Mouse (Mus musculus): ENCODE data around the gene Polr3gl. TPM values are rescaled to one million over a fixed set of nuclear protein-coding genes. Genes with fewer than 3 reads are reported as not detected.

Polr3gl gene
- polyA plus RNA-seq, 1 experiment = 15.4 TPM

DNA sequence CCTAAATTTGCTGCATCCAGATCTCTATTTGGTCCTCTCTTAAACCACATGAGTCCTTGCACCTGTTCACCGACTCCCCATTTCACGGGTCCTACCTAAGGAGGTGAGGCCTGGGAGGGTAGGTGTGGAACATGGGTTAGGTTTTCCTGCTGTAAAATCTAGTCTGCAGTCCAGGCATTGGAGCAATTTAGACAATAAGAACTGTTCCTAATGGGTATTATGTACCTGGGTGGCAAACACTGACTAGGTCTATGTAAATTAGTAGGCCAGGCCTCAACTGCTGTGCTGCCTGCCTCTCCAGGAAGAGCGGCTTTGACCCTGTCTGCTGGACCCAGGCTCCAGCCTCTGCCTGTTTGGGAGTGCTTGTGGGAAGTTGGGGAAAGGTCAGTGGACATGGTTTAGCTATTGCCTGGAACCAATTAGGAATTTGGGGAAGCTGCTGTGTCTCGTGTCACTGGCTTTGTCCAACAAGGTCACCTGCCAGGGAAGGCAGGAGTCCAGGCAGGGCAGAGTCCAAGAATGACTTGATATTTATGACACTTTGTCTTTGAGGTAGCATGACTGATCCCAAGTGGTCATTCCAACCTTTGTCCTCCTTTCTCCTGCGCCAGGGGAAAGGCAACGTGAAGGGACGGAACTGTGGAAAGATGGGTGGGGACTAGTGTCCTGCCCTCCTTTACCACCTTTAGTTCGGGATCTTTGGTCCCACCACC lies 18.6 kb downstream of the Polr3gl start:
- Histone ChIP-seq H3K27me3 (replicated peaks) (no peaks in the 10 kb centered on the region), H3K4me3 (replicated peaks) (no peak overlapping the region), H3K36me3 (replicated peaks; ENCODE audit: low read length) (peaks cover 11% of the 10 kb centered on the region), H3K9me3 (no peaks in the 10 kb centered on the region), H3K4me1 (peaks cover 71% of the 10 kb centered on the region)
- TF ChIP-seq GATA1 (IDR thresholded peaks at IDR 0.05; ENCODE audit: borderline replicate concordance, low read length) (no peak), FLI1 (IDR thresholded peaks at IDR 0.05; ENCODE audit: low read length) (no peak)

DNA sequence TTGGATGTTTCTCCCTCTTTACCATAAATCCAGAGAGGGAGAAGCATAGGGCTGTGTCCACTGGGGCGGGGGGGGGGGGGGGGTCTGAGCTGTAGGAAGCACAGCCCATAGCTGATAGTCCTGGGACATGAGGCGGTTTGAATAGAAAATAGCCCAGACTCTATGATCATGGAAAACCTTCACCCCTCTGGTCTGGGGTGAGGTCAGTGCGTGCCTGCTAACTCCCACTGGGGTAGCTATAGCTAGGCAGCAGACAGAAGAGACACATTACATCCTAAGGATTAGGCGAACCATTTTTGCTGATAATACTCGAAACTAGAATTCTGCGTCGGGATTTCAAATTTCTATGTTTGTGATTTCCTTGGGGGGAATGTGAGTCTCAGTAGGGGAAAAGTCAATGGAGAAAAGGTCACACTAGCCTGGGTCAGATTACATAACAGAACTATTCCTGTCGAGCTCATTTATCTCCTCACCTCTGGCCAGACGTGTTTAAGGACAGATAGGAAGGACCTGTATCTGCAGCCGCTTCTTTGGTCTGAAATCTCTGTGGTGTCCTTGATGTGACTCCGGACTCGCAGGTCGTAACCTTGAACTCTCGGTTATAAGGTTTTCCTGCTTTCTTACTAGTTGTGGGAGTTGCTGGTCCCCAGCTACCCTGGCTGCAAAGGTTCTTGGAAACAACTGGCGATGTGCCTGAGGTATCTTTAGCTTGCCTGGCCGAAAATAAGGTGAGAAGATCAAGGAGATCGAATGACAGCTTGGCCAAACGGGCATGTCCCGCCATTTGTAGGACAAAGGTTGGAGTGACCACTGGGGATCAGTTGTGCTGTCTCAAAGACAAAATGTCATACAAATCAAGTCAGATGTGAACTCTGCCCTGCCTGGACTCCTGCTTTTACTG lies 20.1 kb downstream of the Polr3gl start:
- Histone ChIP-seq H3K36me3 (replicated peaks; ENCODE audit: low read length) (peaks cover 5% of the 10 kb centered on the region), H3K9me3 (no peaks in the 10 kb centered on the region), H3K4me3 (replicated peaks) (no peak overlapping the region), H3K27me3 (replicated peaks) (peaks cover 6% of the 10 kb centered on the region), H3K4me1 (peaks cover 66% of the 10 kb centered on the region)
- no peak for TF ChIP-seq FLI1 (IDR thresholded peaks at IDR 0.05; ENCODE audit: low read length)
- TF ChIP-seq GATA1 (IDR thresholded peaks at IDR 0.05; ENCODE audit: borderline replicate concordance, low read length) = no peak

DNA sequence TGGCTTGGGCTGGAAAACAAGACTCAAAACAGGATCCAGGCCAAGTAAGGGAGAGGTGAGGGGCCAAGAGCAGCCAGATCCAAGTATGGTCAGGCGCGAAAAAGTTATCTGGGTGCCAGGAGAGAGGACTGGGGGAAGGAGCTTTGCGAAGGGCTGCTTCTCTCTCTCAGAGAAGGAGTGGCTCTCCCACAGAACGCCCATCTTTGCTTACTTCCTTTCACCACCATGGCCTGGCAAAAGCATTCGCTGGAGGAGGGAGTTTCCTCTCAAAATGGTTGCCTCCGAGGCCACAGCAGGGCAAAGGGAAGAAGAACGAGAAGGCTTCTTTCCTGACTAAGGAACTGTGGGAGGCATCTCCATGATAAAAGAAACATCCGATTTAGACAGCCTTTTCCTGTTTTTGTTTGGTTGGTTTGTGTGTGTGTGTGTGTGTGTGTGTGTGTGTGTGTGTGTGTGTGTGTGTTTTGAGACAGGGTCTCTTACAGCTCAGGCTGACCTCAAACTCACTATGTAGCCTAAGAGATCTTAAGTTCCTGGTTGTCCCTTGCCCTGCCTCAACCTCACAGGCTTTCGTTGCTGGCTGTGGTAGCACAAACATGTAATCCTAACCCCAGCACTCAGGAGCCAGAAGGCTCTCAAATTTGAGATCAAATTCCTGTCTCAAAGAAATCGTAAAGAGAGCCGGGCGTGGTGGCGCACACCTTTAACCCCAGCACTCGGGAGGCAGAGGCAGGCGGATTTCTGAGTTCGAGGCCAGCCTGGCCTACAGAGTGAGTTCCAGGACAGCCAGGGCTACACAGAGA lies 21.9 kb downstream of the Polr3gl start:
- no peak overlapping the region for H3K4me3 ChIP-seq (replicated peaks)
- H3K4me1 ChIP-seq = peaks cover 57% of the 10 kb centered on the region
- H3K36me3 ChIP-seq (replicated peaks; ENCODE audit: low read length) = no peaks in the 10 kb centered on the region
- peaks cover 8% of the 10 kb centered on the region for H3K27me3 ChIP-seq (replicated peaks)
- H3K9me3 ChIP-seq = no peaks in the 10 kb centered on the region
- TF ChIP-seq FLI1 (IDR thresholded peaks at IDR 0.05; ENCODE audit: low read length) (no peak), GATA1 (IDR thresholded peaks at IDR 0.05; ENCODE audit: borderline replicate concordance, low read length) (no peak)

DNA sequence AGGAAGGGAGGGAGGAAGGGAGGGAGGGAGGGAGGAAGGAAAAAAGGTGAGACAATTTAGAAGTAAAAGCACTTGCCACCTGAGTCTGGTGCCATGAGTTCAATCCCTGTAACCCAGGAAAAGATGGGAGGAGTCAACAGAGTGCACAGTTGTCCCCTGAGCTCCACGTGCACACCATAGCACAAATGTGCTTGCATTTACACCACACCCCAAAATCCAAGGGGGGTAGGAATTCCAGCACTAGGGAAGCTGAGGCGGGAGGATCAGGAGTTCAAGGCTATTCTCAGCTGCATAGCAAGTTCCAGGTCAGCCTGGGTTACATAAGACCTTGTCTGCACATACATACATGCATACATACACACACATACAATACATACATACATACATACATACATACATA lies 22.6 kb downstream of the Polr3gl start:
- Histone ChIP-seq H3K4me1 (peaks cover 56% of the 10 kb centered on the region), H3K27me3 (replicated peaks) (peaks cover 8% of the 10 kb centered on the region), H3K36me3 (replicated peaks; ENCODE audit: low read length) (no peaks in the 10 kb centered on the region), H3K4me3 (replicated peaks) (no peak overlapping the region), H3K9me3 (peaks cover 3% of the 10 kb centered on the region; the same call in 1 of the 2 replicates)
- no peak for TF ChIP-seq FLI1 (IDR thresholded peaks at IDR 0.05; ENCODE audit: low read length)

DNA sequence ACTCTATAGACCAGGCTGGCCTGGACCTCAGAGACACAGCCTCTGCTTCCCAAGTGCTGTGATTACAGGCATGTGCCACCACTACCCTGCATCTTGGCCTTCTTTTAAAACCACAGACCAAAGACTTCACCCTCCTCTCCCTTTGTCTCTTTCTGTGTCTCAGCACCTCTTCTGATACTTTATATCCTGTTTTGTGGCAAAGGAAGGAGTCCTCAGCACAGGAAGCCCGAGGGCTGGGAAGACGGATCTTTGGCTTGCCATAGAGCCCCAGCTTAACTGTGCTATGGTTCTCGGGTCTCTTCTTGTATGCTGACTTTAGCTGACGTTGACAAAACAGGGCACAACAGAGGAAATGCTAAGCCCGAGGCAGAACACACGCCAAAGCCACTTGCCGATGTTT lies 23.3 kb downstream of the Polr3gl start:
- no peaks in the 10 kb centered on the region for H3K36me3 ChIP-seq (replicated peaks; ENCODE audit: low read length)
- H3K27me3 ChIP-seq (replicated peaks) = peaks cover 8% of the 10 kb centered on the region
- peak overlapping the region; percentile 14 for H3K4me3 ChIP-seq (replicated peaks)
- peaks cover 4% of the 10 kb centered on the region; the same call in 1 of the 2 replicates for H3K9me3 ChIP-seq
- TF ChIP-seq FLI1 (IDR thresholded peaks at IDR 0.05; ENCODE audit: low read length) = no peak
- no peak for TF ChIP-seq GATA1 (IDR thresholded peaks at IDR 0.05; ENCODE audit: borderline replicate concordance, low read length)
- H3K4me1 ChIP-seq = peaks cover 55% of the 10 kb centered on the region

DNA sequence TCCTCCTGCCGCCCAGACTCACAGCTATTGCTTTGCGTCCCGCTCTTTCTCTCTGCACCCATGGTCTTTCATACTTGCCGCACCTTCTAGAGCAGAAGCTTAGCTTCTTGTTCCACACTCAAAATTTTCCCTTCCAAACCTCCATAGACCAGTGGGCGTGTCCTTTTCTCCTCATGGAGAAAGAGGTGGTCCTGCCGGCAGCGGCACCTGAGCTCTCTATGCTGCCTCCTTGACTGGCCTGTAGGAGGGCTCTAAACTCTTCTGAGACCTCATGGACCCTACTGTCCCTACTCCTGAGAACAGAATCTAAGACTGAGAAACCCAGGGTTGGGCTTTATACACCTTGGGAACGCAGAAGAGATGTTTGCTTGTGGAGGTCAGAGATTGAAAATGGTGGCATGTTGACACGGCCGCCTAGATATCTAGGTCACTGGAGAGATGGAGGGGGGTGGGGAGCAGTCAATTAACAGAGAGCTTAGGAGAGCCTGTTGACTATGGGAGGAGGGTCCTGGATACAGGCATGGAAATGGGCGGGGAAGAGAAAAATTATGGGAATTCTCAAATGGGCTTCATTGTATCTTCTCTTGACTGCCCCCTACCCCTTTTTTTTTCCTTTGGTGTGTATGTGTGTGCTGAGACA lies 23.9 kb downstream of the Polr3gl start:
- H3K36me3 ChIP-seq (replicated peaks; ENCODE audit: low read length) = no peaks in the 10 kb centered on the region
- peaks cover 8% of the 10 kb centered on the region for H3K27me3 ChIP-seq (replicated peaks)
- no peak overlapping the region for H3K4me3 ChIP-seq (replicated peaks)
- peaks cover 4% of the 10 kb centered on the region; the same call in 1 of the 2 replicates for H3K9me3 ChIP-seq
- H3K4me1 ChIP-seq = peaks cover 57% of the 10 kb centered on the region
- TF ChIP-seq FLI1 (IDR thresholded peaks at IDR 0.05; ENCODE audit: low read length) (no peak), GATA1 (IDR thresholded peaks at IDR 0.05; ENCODE audit: borderline replicate concordance, low read length) (no peak)

DNA sequence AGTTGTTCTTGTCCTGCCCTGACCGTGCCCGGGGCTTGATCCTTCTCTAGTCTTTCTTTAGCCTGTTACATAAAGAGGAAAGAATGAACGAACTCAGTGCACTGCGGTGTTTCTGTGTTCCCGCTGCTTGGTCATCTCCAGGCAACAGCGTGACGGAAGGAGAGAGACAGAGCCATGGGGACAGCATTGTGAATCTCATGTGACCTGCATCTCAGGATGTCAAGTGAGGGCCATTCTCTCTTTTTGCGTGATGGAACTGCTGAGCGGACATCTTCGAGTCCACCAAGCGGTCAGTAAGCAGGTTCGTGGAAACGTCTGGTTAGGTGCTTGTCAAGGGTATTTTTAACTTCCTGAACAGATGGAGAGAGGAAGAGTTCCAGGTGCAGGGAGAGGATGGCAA lies 24.5 kb downstream of the Polr3gl start:
- peaks cover 4% of the 10 kb centered on the region; the same call in 1 of the 2 replicates for H3K9me3 ChIP-seq
- H3K27me3 ChIP-seq (replicated peaks) = peaks cover 8% of the 10 kb centered on the region
- no peaks in the 10 kb centered on the region for H3K36me3 ChIP-seq (replicated peaks; ENCODE audit: low read length)
- H3K4me1 ChIP-seq = peaks cover 63% of the 10 kb centered on the region
- no peak overlapping the region for H3K4me3 ChIP-seq (replicated peaks)
- no peak for TF ChIP-seq GATA1 (IDR thresholded peaks at IDR 0.05; ENCODE audit: borderline replicate concordance, low read length)
- no peak for TF ChIP-seq FLI1 (IDR thresholded peaks at IDR 0.05; ENCODE audit: low read length)

DNA sequence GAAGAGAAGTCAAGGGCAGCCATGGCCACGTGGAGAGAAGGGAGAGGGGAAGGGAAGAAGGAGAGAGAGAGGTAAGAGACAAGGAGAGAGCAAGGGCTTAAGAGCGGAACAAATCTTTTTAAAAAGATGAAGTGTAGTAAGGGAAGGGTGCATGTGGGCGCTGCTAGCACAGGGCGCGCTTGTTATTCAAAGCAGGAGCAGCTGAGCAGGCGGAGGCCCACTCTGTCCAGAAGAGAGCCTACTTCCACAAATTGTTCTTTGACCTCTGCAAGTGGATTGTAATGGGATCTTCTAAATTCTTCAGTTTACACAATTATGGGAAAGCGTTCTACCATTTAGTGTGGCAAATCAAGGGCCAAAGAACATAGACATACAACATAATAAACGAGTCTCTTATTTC lies 25.4 kb downstream of the Polr3gl start:
- Histone ChIP-seq H3K4me3 (replicated peaks) (no peak overlapping the region), H3K36me3 (replicated peaks; ENCODE audit: low read length) (no peaks in the 10 kb centered on the region), H3K4me1 (peaks cover 72% of the 10 kb centered on the region), H3K9me3 (peaks cover 4% of the 10 kb centered on the region; the same call in 1 of the 2 replicates), H3K27me3 (replicated peaks) (peaks cover 8% of the 10 kb centered on the region)
- TF ChIP-seq GATA1 (IDR thresholded peaks at IDR 0.05; ENCODE audit: borderline replicate concordance, low read length) = no peak
- no peak for TF ChIP-seq FLI1 (IDR thresholded peaks at IDR 0.05; ENCODE audit: low read length)

All from megakaryocyte, embryonic 14.5 days (primary cell).